Mouse (Mus musculus) MEL (cell line): ENCODE results near the gene Il11ra1.

ENCODE experiments used
- BHLHE40 ChIP-seq: IDR thresholded peaks from 2 replicates; pipeline ENCODE4 v1.6.1; 2012; ENCODE audit warnings: low read depth, mild to moderate bottlenecking, inconsistent platforms, low read length, improper control_type of control experiment, borderline replicate concordance
- CHD2 ChIP-seq: IDR thresholded peaks from 2 replicates; pipeline ENCODE4 v1.6.1; 2011; ENCODE audit warnings: low read length, improper control_type of control experiment
- CTCF ChIP-seq, 3 experiments: IDR thresholded peaks in 2 of 3; conservative IDR thresholded peaks in 1 of 3; 2 replicates each; pipeline ENCODE4 v1.5.1; 2011 to 2012; ENCODE audit warnings: low read length in 3 of 3, low read depth in 2 of 3, mild to moderate bottlenecking in 2 of 3, improper control_type of control experiment in 1 of 3, inconsistent platforms in 1 of 3, mixed read lengths in 1 of 3, moderate library complexity in 1 of 3; ENCODE audit not compliant: control insufficient read depth in 1 of 3, insufficient read depth in 1 of 3, poor library complexity in 1 of 3, severe bottlenecking in 1 of 3
- EP300 ChIP-seq, 2 experiments: IDR thresholded peaks; 2 replicates each; pipeline ENCODE4 v1.6.1; 2011; ENCODE audit warnings: improper control_type of control experiment in 2 of 2, low read length in 2 of 2, low read depth in 1 of 2, mild to moderate bottlenecking in 1 of 2
- MXI1 ChIP-seq: IDR thresholded peaks from 2 replicates; pipeline ENCODE4 v1.6.1; 2011; ENCODE audit warnings: mild to moderate bottlenecking, low read depth, low read length, improper control_type of control experiment
- POLR2A ChIP-seq, 2 experiments: IDR thresholded peaks; 2 replicates each; pipeline ENCODE4 v1.6.1; 2011 to 2012; ENCODE audit warnings: low read length in 2 of 2, mild to moderate bottlenecking in 2 of 2, control low read depth in 1 of 2, improper control_type of control experiment in 1 of 2, low read depth in 1 of 2, moderate library complexity in 1 of 2; ENCODE audit not compliant: control insufficient read depth in 1 of 2, insufficient read depth in 1 of 2, poor library complexity in 1 of 2
- TAL1 ChIP-seq: IDR thresholded peaks from 2 replicates; pipeline ENCODE4 v1.6.1; 2012; ENCODE audit warnings: mild to moderate bottlenecking, inconsistent platforms, low read length, moderate library complexity, mixed read lengths
- TCF12 ChIP-seq: IDR thresholded peaks from 2 replicates; pipeline ENCODE4 v1.6.1; 2014; ENCODE audit warnings: low read depth, mild to moderate bottlenecking, inconsistent platforms, low read length, improper control_type of control experiment, moderate library complexity
- USF2 ChIP-seq, 2 experiments: IDR thresholded peaks; 2 replicates each; pipeline ENCODE4 v1.6.1; 2011 to 2012; ENCODE audit warnings: improper control_type of control experiment in 2 of 2, low read length in 2 of 2, borderline replicate concordance in 1 of 2, inconsistent platforms in 1 of 2, low read depth in 1 of 2, mild to moderate bottlenecking in 1 of 2; ENCODE audit not compliant: insufficient read depth in 1 of 2
- ZMIZ1 ChIP-seq: IDR thresholded peaks from 2 replicates; pipeline ENCODE4 v1.6.1; 2012; ENCODE audit warnings: low read depth, mild to moderate bottlenecking, inconsistent platforms, low read length, improper control_type of control experiment, moderate library complexity

DNA sequence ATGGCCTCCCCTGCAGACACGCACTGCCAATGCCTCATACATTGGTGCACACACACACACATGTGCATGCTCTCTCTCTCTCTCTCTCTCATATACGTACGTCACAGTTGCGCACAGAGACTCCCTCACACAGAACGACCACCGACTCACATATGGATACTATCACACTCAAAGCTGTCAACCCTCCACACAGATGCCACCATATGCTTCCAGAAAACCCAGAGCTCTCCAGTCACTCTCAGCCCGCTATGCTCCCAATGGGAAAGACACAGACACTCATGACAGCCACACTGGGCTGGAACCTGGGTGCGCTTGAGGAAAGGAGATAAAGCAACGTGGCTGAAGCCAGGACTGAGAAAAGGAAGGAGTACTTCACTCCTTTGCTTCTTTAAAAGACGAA, 17.8 kb upstream of the Il11ra1 start:
- TF ChIP-seq MXI1 (no peak), CTCF (IDR thresholded peaks at IDR 0.05 in 2 of 3, conservative IDR thresholded peaks at IDR 0.05 in 1 of 3; ENCODE audit: control insufficient read depth in 1 of 3, insufficient read depth in 1 of 3, low read depth in 2 of 3, low read length in 3 of 3, poor library complexity in 1 of 3, severe bottlenecking in 1 of 3) (no peak), POLR2A (IDR thresholded peaks at IDR 0.05; ENCODE audit: control insufficient read depth in 1 of 2, insufficient read depth in 1 of 2, low read depth in 1 of 2, low read length in 2 of 2, poor library complexity in 1 of 2) (no peak), EP300 (IDR thresholded peaks at IDR 0.05; ENCODE audit: low read depth in 1 of 2, low read length in 2 of 2) (no peak), CHD2 (no peak), TAL1 (no peak), BHLHE40 (no peak), TCF12 (no peak), USF2 (IDR thresholded peaks at IDR 0.05; ENCODE audit: borderline replicate concordance in 1 of 2, insufficient read depth in 1 of 2, low read depth in 1 of 2, low read length in 2 of 2) (no peak), ZMIZ1 (no peak)
